Mouse (Mus musculus) heart, embryonic 11.5 days (tissue): Measurements from ENCODE around the gene Ninl. TPM values are rescaled to one million over a fixed set of nuclear protein-coding genes. Genes with fewer than 3 reads are reported as not detected.

Experiments used
- ATAC-seq: fragments of 200-750 bp; cut with Nextera tagmentation; replicated peaks from 2 replicates; pipeline ENCODE4 v1.8.0; 2017; ENCODE audit warnings: moderate library complexity; ENCODE audit not compliant: insufficient number of reproducible peaks, low FRiP score, low TSS enrichment
- H3K27ac ChIP-seq: fragments of 300-500 bp; sonication (generic); 2 replicates; pipeline ENCODE4 v1.5.1; 2014; ENCODE audit warnings: mild to moderate bottlenecking, low read depth, low read length
- H3K27me3 ChIP-seq: fragments of 300-500 bp; sonication (generic); 2 replicates; pipeline ENCODE4 v1.6.1; 2014; ENCODE audit warnings: mild to moderate bottlenecking, low read length, mixed read lengths; ENCODE audit not compliant: control insufficient read depth, insufficient read depth
- H3K36me3 ChIP-seq: fragments of 300-500 bp; sonication (generic); 2 replicates; pipeline ENCODE4 v1.6.1; 2014; ENCODE audit warnings: mild to moderate bottlenecking, low read length, moderate library complexity, mixed read lengths; ENCODE audit not compliant: control insufficient read depth, insufficient read depth
- H3K4me1 ChIP-seq: fragments of 300-500 bp; sonication (generic); 2 replicates; pipeline ENCODE4 v1.6.1; 2014; ENCODE audit warnings: low read length; ENCODE audit not compliant: control insufficient read depth, insufficient read depth
- H3K4me2 ChIP-seq: fragments of 300-500 bp; sonication (generic); 2 replicates; pipeline ENCODE4 v1.6.1; 2014; ENCODE audit warnings: mild to moderate bottlenecking, moderate library complexity
- H3K4me3 ChIP-seq: fragments of 300-500 bp; sonication (generic); 2 replicates; pipeline ENCODE4 v1.5.1; 2014; ENCODE audit warnings: low read depth, low read length
- H3K9ac ChIP-seq: fragments of 300-500 bp; sonication (generic); 2 replicates; pipeline ENCODE4 v1.6.1; 2014; ENCODE audit warnings: mild to moderate bottlenecking, low read depth, low read length, moderate library complexity
- H3K9me3 ChIP-seq: fragments of 300-500 bp; sonication (generic); replicated peaks from 2 replicates; pipeline ENCODE4 v1.6.1; 2016; ENCODE audit warnings: low read length; ENCODE audit not compliant: control insufficient read depth
- WGBS: fragments of 180-500 bp; shearing (Covaris S2); extraction: QIAGEN DNeasy Blood & Tissue Kit; methylation state at CpG from one replicate; pipeline ENCODE4 v1.1.7; 2014; ENCODE audit not compliant: insufficient replicate concordance; 5-methylcytosine and 5-hydroxymethylcytosine counted together
- polyA plus RNA-seq: library from polyadenylated mRNA; unstranded; fragments of >200 nt; fragmentation: Nextera tagmentation; extraction: Ambion mirVana; gene quantifications from 2 replicates; pipeline ENCODE4 v1.2.1, GENCODE M21; 2014

The Ninl gene
- polyA plus RNA-seq, 1 experiment from 2014 or later, result 8.0 TPM

- H3K4me2 ChIP-seq, result no peak overlapping the region
- no peak for ATAC-seq
- 75% methylated on average over 19 of the region's 19 CpGs for WGBS
These were observed 105.7 kb downstream of the Ninl start for GRCm38 (mm10) chr2:150933482-150933881.

GRCm38 (mm10) chr2:150930806-150931205 is 108.4 kb downstream of the Ninl start:
- ATAC-seq, result no peak
- 46% methylated on average over 3 of the region's 3 CpGs for WGBS
- no peaks in the 10 kb centered on the region for H3K36me3 ChIP-seq

More at GRCm38 (mm10) chr2:150933482-150933881, 105.7 kb downstream of the Ninl start:
- no peak overlapping the region for H3K4me3 ChIP-seq
- H3K9ac ChIP-seq, result no peak overlapping the region
- H3K27ac ChIP-seq, result no peak overlapping the region
- no peaks in the 10 kb centered on the region for H3K9me3 ChIP-seq
- no peaks in the 10 kb centered on the region for H3K4me1 ChIP-seq
- peaks cover 3% of the 10 kb centered on the region; the same call in 1 of the 2 replicates for H3K36me3 ChIP-seq
- H3K27me3 ChIP-seq, result no peaks in the 10 kb centered on the region

DNA sequence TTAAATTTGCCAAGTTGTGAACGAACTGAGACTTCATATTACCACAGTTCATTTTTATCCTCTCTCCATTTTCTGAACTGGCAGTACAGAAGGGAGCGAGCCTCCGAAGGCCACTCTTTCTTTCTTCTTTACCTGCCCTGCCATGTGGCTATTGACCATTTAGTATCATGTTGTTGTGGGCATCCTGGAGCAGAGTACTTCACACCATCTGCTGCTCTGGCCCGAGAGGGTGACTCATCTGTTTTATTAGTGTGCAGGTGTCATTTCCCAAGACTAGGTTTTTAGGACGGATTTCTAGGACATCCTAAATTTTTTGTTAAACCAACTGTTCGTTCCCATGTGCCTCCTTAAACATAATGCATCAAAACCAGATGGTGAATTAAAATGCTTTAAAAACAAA is 110.0 kb downstream of the Ninl start:
- Histone ChIP-seq H3K4me1 (no peaks in the 10 kb centered on the region), H3K9me3 (no peaks in the 10 kb centered on the region), H3K9ac (no peak overlapping the region), H3K27ac (no peak overlapping the region), H3K36me3 (no peaks in the 10 kb centered on the region), H3K4me2 (no peak overlapping the region), H3K4me3 (no peak overlapping the region), H3K27me3 (no peaks in the 10 kb centered on the region)
- no peak for ATAC-seq
- 83% methylated on average over 6 of the region's 6 CpGs for WGBS

More at GRCm38 (mm10) chr2:150930806-150931205, 108.4 kb downstream of the Ninl start:
- H3K9ac ChIP-seq, result no peak overlapping the region
- no peak overlapping the region for H3K4me2 ChIP-seq
- no peak overlapping the region for H3K27ac ChIP-seq
- H3K4me3 ChIP-seq, result no peak overlapping the region
- no peaks in the 10 kb centered on the region for H3K9me3 ChIP-seq
- no peaks in the 10 kb centered on the region for H3K27me3 ChIP-seq
- no peaks in the 10 kb centered on the region for H3K4me1 ChIP-seq

DNA sequence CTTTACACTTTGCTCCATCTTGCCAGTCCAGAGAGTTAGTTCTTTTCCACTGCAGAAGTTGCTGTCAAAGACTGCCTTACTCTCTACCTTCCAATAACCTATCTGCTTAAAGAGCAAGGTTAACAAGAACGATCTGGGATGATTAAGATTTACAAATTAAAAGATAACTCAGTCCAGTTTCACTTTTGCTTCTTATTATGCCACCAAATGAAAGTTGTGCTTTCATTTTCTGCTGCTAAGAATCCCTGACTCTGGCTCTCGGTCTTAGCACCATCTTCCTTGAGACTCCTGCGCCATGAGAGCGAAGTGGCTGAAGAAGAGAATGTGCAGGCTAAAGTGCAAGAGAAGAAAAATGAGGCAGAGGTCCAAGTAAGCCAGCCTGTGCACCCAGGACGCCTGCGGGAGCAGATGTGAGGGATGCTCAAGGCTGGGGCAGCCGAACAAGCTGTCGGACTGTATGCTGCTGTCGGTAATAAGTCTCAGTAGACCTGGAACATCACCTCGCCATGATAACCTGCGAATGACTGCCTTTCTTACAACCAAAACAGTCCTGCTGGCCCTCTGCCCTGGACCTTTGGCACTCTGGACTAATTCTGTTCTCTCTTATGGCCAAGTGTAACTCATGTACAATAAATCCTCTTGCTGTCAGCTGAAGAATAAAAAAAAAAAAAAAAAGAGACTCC is 112.0 kb downstream of the Ninl start:
- ATAC-seq, result no peak
- H3K27me3 ChIP-seq, result no peaks in the 10 kb centered on the region
- no peak overlapping the region for H3K4me3 ChIP-seq
- H3K27ac ChIP-seq, result no peak overlapping the region
- no peaks in the 10 kb centered on the region for H3K9me3 ChIP-seq
- peaks cover 2% of the 10 kb centered on the region; the same call in 1 of the 2 replicates for H3K4me1 ChIP-seq
- no peak overlapping the region for H3K9ac ChIP-seq
- 89% methylated on average over 11 of the region's 11 CpGs for WGBS
- no peak overlapping the region for H3K4me2 ChIP-seq
- H3K36me3 ChIP-seq, result no peaks in the 10 kb centered on the region

DNA sequence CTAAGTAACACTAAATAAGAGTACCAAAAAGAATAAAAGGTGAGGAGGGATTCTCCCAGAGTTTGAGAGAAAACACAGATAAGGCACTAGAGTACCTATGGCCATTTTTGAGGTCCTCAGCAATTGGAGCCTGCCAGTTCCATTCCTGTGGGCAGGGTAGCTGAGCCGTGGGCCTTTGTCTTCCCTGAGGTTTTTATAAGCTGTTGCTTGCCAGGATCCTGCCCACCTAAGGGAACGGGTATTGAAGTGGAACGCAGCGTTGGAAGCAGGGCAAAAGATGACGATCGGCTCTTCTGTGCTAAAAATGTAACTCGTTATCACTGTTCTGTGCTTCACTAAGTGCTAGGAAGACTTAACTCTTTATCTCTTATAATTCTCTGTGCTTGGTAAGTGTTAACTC is 115.7 kb downstream of the Ninl start:
- Histone ChIP-seq H3K27ac (no peak overlapping the region), H3K36me3 (peaks cover 4% of the 10 kb centered on the region; the same call in 1 of the 2 replicates), H3K9ac (no peak overlapping the region), H3K9me3 (no peaks in the 10 kb centered on the region), H3K27me3 (no peaks in the 10 kb centered on the region), H3K4me2 (no peak overlapping the region), H3K4me3 (no peak overlapping the region), H3K4me1 (peaks cover 2% of the 10 kb centered on the region; the same call in 1 of the 2 replicates)
- no peak for ATAC-seq
- WGBS, result 55% methylated on average over 7 of the region's 7 CpGs

DNA sequence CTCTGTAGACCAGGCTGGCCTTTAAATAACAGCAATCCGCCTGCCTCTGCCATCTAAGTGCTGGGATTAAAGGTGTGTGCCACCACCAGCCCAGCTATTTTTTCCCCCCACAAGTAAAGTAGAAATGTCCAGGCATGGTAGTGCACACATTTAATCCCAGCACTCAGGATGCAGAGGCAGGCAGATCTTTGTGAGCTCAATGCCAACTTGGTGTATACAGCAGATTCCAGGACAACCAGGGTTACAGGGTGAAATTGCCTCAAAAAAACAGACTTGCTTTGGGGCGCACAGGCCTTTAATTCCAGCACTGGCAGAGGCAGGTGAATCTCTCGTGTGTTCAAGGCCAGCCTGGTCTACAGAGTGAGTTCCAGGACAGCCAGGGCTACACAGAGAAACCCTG is 116.2 kb downstream of the Ninl start:
- H3K4me1 ChIP-seq, result peaks cover 2% of the 10 kb centered on the region; the same call in 1 of the 2 replicates
- H3K4me2 ChIP-seq, result no peak overlapping the region
- no peaks in the 10 kb centered on the region for H3K9me3 ChIP-seq
- H3K27me3 ChIP-seq, result no peaks in the 10 kb centered on the region
- no peak overlapping the region for H3K4me3 ChIP-seq
- WGBS, result 85% methylated on average over 3 of the region's 3 CpGs
- H3K9ac ChIP-seq, result no peak overlapping the region
- peaks cover 4% of the 10 kb centered on the region; the same call in 1 of the 2 replicates for H3K36me3 ChIP-seq
- no peak for ATAC-seq
- H3K27ac ChIP-seq, result no peak overlapping the region

DNA sequence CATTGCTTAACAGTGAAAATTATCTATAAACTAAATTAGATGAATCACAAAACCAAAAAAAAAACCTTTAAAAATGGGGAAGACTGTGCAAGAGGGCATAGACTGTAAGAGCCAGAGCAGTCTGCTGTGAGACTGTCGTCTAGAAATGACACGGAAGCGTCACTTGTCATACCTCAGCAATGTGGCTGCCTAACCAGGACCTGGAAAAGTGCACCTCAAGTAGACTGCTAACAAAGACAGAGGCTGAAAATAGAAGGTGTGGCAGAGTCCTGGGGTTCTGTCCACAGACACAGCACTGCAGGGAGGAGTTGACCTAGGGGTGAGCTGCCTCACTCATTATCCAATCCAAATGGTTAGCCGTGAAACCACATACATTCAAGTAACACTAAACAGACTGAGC is 117.0 kb downstream of the Ninl start:
- no peaks in the 10 kb centered on the region for H3K27me3 ChIP-seq
- H3K4me2 ChIP-seq, result no peak overlapping the region
- H3K36me3 ChIP-seq, result peaks cover 4% of the 10 kb centered on the region; the same call in 1 of the 2 replicates
- H3K9me3 ChIP-seq, result no peaks in the 10 kb centered on the region
- WGBS, result 58% methylated on average over 4 of the region's 4 CpGs
- H3K9ac ChIP-seq, result no peak overlapping the region
- no peak overlapping the region for H3K4me3 ChIP-seq
- peaks cover 2% of the 10 kb centered on the region; the same call in 1 of the 2 replicates for H3K4me1 ChIP-seq
- no peak overlapping the region for H3K27ac ChIP-seq
- no peak for ATAC-seq

DNA sequence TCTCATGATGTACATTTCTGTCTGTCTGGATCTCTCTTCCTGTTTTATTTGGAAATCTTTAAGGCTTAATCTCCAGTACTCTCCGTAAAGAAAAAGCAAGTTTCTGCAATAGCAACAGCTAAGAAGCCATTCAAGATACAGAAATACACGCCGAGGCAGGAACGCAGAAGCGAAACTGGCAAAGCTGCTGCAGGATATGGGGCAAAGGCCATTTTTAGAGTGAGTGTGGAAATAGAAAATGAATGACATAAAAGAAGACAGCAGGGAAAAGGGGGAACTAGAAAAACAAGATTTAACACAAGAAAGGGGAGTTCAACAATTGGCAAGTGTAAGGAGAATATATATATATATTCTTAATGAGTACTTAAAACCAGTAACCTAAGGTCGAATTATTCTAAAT is 117.5 kb downstream of the Ninl start:
- ATAC-seq, result no peak
- Histone ChIP-seq H3K9me3 (no peaks in the 10 kb centered on the region), H3K36me3 (peaks cover 4% of the 10 kb centered on the region; the same call in 1 of the 2 replicates), H3K4me1 (peaks cover 2% of the 10 kb centered on the region; the same call in 1 of the 2 replicates), H3K9ac (no peak overlapping the region), H3K4me3 (no peak overlapping the region), H3K27me3 (no peaks in the 10 kb centered on the region), H3K4me2 (no peak overlapping the region), H3K27ac (no peak overlapping the region)
- WGBS, result 87% methylated on average over 6 of the region's 6 CpGs

DNA sequence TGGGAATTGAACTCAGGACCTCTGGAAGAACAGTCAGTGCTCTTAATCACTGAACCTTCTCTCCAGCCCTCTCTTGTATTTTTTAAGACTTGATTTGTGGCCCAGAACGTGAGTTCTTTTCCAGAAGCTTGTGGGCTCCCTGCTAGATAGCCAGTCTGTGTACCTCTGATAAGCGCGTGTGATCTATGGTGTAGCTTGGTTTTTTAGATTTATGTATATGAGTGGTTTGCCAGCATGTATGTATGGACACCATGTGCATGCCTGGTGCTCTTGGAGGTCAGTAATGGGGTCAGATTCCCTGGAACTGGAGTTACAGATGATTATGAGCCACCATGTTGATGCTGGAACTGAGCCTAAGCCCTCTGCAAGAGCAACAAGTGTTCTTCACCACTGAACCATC is 118.6 kb downstream of the Ninl start:
- Histone ChIP-seq H3K4me2 (no peak overlapping the region), H3K9ac (no peak overlapping the region), H3K4me1 (peaks cover 2% of the 10 kb centered on the region; the same call in 1 of the 2 replicates), H3K36me3 (peaks cover 4% of the 10 kb centered on the region; the same call in 1 of the 2 replicates), H3K27me3 (no peaks in the 10 kb centered on the region), H3K9me3 (no peaks in the 10 kb centered on the region), H3K4me3 (no peak overlapping the region), H3K27ac (no peak overlapping the region)
- 90% methylated on average over 3 of the region's 3 CpGs for WGBS
- ATAC-seq, result no peak
